Mouse (Mus musculus) adrenal gland, adult 2 months (tissue): ENCODE results near the gene Amer2. TPM values are rescaled to one million over a fixed set of nuclear protein-coding genes. Genes with fewer than 3 reads are reported as not detected.

Experiments
- DNase-seq: peaks from one replicate; pipeline ENCODE4 v3.0.0; 2021
- polyA plus RNA-seq: library from polyadenylated mRNA; depleted of rRNA; stranded (reverse); fragments of >200 nt; gene quantifications from 2 replicates; pipeline ENCODE4 v1.2.3, GENCODE M21; 2012
- total RNA-seq, 2 experiments: library from RNA; stranded (reverse); gene quantifications; 2 replicates each; pipeline ENCODE4 v1.2.3; 2021

The Amer2 gene
- total and polyA plus RNA-seq, 3 experiments, result 0.57 to 3.7 (median 2.8) TPM

- DNase-seq, result no peak
Measured at GRCm38 (mm10) chr14:60386591-60387501, 13.8 kb downstream of the Amer2 start.

GRCm38 (mm10) chr14:60388332-60388731 is 15.3 kb downstream of the Amer2 start:
- no peak for DNase-seq

DNA sequence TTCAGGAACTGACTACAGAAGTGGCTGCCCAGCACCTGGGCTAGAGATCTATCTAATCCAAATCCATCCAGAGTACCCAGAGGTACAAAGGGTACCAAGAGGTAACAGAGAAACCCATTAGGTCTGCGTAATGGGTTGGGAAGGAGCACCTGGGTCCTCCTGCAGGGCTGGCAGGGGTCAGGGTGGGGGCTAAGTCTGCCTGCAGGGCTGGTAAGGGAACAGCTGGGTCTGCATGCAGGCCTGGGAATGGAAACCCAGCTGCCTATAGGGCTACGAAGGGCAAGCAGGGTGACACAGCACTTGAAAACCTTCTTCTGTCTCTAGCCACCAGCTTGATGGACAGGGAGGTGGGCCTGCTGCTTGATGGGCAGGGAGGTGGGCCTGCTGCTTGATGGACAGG is 19.1 kb downstream of the Amer2 start:
- DNase-seq, result no peak

- DNase-seq, result peak; percentile 50
Measured at GRCm38 (mm10) chr14:60397321-60397720, 24.3 kb downstream of the Amer2 start.

GRCm38 (mm10) chr14:60398861-60399260 is 25.8 kb downstream of the Amer2 start:
- no peak for DNase-seq

DNA sequence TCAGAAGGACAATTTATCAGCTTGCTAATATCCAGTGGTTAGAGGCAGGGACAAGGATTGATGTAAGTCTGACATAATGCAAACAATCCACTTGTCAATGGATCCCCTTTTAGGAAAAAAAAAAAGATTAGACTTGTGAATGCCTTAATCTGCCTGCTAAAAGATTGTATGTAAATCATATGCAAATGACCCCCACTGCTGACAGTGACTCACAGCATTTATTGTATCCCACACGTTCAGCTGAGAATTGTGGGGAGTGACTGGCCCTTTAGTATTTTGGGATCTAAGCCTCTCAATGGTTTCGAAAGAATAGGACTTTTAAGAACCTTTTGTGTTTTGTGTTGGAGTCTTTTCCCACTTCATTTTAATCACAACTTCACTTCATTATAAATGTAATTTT is 30.2 kb downstream of the Amer2 start:
- no peak for DNase-seq

DNA sequence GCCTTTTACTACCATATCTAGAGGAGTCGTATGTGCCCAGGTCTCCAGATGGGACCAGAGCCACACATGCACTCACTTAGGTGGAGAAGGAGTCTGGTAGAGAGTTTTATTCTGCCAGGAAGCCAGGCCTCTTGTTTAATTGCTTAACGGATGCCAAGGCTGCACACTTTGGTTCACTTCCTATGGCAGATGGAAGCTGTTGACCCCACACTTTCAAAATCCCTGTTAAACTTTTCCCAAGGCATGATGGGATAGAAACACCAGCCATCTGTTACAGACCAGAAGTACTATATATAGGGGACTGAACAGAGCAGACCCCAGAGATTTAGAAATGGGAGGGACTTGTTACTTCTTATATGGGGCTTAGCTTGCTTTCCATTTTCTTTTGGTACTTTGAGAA is 32.8 kb downstream of the Amer2 start:
- no peak for DNase-seq

DNA sequence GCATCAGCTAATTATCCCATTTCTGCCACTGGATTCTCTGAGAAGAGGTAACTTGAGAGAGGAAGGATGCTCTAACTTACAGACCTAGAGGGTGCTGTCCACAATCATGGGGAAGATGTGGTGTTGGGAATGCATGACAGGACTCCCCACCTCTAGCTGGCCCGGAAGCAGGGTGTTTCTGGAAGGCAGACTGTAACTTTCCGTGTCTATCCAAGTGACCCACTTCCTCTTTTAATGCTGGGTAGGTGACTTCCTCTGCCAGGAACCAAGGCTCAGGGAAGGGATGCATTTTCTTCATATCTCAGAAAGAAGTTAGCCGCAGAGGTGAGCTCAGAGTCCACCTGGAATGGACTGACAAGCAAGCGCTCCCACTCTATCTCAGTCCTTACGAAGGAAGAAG is 33.5 kb downstream of the Amer2 start:
- no peak for DNase-seq

- no peak for DNase-seq
Measured at GRCm38 (mm10) chr14:60407319-60407718, 34.3 kb downstream of the Amer2 start.

GRCm38 (mm10) chr14:60409702-60410491 is 36.8 kb downstream of the Amer2 start:
- DNase-seq, result no peak

DNA sequence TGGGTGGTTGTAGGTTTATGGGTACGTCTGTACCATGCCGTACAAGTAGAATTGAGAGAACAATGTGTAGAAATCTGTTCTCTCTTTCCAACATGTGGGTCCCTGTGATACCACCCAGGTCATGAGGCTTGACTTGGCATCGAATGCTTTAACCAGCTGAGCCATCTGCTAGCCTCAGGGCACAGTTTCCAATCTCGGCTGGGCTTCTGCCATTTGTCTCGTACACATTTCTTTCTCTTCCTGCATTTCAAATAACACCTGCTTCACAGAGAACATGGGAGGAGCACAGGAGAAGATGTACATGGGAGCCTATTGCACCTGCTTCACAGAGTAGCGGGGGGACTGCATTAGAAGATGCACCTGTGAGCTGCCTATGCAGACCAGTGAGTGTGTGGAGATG is 38.2 kb downstream of the Amer2 start:
- no peak for DNase-seq

DNA sequence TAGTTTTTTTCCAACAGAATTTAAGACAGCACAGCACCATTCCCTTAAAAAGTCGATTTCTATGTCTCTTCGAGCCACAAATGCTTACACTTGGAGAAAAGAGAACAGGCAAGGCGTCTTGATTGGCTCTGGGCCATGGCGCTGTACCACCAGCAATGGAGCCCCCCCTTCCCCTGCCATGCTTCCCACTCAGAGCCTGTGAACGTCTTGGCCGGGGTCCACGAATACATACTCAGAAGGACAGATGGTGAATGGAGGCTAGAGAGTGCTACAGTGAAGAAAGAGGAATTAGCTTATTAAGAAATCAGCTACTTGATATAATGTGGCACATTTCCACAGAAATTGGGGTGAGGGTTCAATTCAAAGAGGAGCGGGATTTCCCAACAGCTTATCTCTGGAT is 41.6 kb downstream of the Amer2 start:
- no peak for DNase-seq

DNA sequence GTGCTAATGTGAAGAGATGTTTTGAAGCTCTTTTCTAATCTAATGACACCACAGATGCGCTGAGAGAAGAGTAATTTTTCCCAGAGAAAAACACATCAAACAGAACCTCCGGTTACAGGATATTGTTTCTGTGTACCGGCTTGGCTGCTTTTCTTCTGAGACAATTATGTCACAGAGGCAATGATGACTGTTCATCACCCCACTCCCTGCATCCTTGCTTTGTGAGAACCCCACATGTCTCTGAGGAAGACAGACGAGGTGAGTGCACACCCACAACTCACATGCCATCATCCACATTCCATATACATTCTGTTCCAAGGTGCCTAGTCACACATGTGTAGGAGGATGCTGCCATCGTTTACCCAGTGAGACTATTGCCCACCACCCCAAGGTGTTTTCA is 44.9 kb downstream of the Amer2 start:
- DNase-seq, result no peak

DNA sequence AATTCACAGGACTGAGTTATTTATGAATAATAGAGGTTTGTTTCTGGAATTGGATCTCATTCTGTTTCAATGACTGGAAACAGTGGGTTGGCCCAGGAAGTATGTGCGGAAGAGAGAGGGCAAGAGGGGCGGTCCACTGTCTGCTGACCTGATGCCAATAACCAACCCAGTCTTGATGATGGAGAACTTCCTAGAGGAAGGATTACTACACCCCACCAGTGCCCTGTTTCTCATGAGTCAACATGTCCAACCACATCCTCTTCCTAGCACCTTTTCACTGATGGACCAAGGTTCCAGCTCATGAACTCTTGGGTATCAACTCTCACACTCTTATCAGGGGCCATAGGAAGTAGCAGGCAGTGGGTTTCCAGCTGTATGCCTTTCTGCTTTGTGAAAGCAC is 49.9 kb downstream of the Amer2 start:
- no peak for DNase-seq

GRCm38 (mm10) chr14:60424174-60424573 is 51.1 kb downstream of the Amer2 start:
- DNase-seq, result no peak

GRCm38 (mm10) chr14:60425553-60425952 is 52.5 kb downstream of the Amer2 start:
- no peak for DNase-seq

DNA sequence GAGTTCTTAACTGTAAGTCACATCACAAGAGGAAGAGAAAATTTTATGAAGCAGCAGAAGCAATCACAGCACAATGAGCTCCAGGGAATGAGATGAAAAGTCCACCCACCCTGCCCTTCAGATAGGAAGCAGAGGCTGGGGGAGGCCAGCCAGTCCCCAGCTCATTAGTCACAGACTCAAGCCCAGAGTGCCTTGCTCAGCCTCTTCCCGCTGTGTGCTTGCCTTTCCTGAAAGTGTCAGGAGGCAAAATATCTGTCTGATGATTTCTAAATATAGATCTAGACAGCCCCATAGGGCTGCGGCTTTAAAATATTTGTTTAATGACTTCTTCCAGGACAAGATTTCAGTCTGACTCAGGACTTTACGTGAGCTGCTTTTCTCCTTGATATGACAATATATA is 54.8 kb downstream of the Amer2 start:
- DNase-seq, result no peak

- DNase-seq, result no peak
Measured at GRCm38 (mm10) chr14:60429513-60429912, 56.5 kb downstream of the Amer2 start.

DNA sequence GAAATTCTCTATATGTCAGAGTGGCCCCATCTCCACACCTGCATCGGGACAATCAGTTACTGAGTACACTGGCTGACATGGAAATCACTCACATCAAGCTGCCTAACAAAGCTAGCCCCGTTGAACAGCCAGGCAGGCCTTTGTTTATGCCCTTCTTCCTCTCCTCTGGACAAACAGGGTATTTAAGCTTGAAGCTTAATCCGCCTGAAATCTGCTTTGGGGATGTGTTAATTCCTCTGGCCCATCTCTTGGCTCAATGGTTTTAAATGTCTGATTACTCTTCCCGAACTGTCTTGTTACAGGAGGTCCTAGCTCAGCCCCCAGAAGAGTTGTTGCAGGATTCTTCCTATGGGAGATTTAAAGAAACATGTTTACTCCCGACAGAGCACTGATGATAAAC is 58.5 kb downstream of the Amer2 start:
- no peak for DNase-seq

- no peak for DNase-seq
Measured at GRCm38 (mm10) chr14:60432136-60432535, 59.1 kb downstream of the Amer2 start.

DNA sequence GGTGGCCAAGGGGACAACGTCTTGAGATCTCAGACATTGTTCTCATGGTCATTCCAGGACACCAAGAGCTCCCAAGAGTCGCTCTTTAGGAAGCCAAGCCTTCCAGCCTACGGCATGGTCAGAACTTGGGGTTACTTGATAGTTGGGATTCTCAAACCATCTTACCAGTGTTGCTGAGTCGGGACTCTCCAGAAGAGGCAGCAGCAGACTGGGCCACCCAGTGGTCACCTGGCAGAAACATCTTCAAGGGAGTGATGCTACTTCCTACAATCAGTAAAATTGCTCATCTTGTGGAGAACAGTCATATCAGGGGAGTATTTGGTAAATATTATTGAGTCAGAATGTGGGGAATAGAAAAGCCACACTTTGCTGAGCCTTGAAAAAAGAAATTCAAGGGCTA is 62.5 kb downstream of the Amer2 start:
- peak; percentile 19 for DNase-seq

DNA sequence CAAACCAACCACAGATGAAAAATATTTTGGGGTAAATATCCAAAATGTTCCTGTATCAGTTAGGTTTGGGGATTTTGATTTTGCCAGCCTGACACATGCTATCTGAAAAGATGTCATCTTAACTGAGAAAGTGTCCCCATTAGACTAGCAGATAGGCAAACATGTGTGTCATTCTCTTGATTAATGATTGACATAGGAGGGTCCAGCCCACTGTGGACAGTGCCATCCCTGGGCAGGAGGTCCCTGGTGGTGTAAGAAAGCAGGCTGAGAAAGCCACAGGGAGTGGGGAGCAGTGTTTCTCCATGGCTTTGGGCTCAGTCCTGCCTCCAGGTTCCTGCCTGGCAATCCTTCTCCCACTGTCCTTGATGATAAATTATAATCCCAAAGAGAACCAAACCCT is 63.3 kb downstream of the Amer2 start:
- no peak for DNase-seq
